Mouse (Mus musculus): ENCODE data around the gene Asns. TPM values are rescaled to one million over a fixed set of nuclear protein-coding genes. Genes with fewer than 3 reads are reported as not detected.

Gene Asns
- polyA plus RNA-seq (2012; rRNA removed) = 34.6 and 37.9 TPM in 2 replicates

DNA sequence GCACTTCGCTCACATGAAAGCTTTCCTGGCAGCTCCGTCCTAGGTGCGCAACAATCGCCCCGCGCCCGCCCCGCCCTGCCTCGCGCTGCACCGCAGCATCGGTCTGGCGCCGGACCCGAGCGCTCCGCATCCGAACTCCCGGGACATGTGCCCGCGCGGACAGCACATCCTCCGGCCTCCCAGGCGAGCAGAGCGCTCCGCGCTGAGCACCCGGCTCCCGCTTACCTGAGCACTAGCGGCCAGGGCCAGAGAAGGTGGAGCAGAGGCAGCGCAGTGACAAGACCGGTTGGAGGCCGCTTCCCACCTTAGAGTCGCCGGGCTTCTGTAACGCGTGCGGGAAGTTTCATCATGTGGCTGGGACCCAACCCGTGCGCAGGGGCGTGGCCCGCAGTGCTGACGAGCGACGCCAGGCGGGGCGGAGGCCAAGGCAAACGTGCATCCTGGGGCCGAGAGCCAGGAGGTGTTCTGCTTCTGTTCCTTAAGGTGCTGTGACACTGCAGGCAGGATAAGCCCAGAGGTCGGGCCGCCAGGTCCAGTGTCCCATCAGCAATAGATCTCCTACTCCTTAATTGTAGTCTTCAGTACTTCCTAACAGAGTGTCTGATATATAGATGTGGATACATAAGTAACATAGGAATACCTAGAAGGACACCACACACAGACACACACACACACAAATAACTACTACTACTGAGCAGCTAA lies at the start of gene Asns:
Gene Asns (minus strand): TSS at position 371 of the 702 bp plus-strand sequence.

Other genes with a start within 250 kb of the Asns start
- 4.1 and 4.5 TPM in 2 replicates for gene Tac1, start 138.4 kb downstream of the Asns start, polyA plus RNA-seq (2012; rRNA removed)
- gene C1galt1, start 151.6 kb upstream of the Asns start, polyA plus RNA-seq (2012; rRNA removed) = 5.3 and 10.8 TPM in 2 replicates

All from central nervous system, embryonic 11.5 days (tissue).